Mouse (Mus musculus): ENCODE data around the gene Cryba1.

Cryba1 gene

GRCm38 (mm10) chr11:77719055-77719454, 6.0 kb downstream of the Cryba1 start:
- DNase-seq (ENCODE audit: low read depth), result no peak

GRCm38 (mm10) chr11:77713736-77714135, 11.3 kb downstream of the Cryba1 start:
- DNase-seq (ENCODE audit: low read depth), result no peak

GRCm38 (mm10) chr11:77709039-77709438, 16.0 kb downstream of the Cryba1 start:
- DNase-seq (ENCODE audit: low read depth), result no peak

GRCm38 (mm10) chr11:77705920-77706319, 19.2 kb downstream of the Cryba1 start:
- DNase-seq (ENCODE audit: low read depth), result no peak

GRCm38 (mm10) chr11:77697232-77697631, 27.9 kb downstream of the Cryba1 start:
- DNase-seq (ENCODE audit: low read depth), result no peak

GRCm38 (mm10) chr11:77693026-77693425, 32.1 kb downstream of the Cryba1 start:
- no peak for DNase-seq (ENCODE audit: low read depth)

GRCm38 (mm10) chr11:77687541-77688131, 37.4 kb downstream of the Cryba1 start:
- DNase-seq (ENCODE audit: low read depth), result peak; percentile 33

GRCm38 (mm10) chr11:77686841-77687540, 38.1 kb downstream of the Cryba1 start:
- DNase-seq (ENCODE audit: low read depth), result peak; percentile 48

GRCm38 (mm10) chr11:77686346-77686840, 38.7 kb downstream of the Cryba1 start:
- peak; percentile 43 for DNase-seq (ENCODE audit: low read depth)

GRCm38 (mm10) chr11:77685383-77686265, 39.5 kb downstream of the Cryba1 start, which contains the start of gene Nufip2:
Nufip2 (plus strand) TSS chr11:77686155.
- peak; percentile 98 for DNase-seq (ENCODE audit: low read depth)

- no peak for DNase-seq (ENCODE audit: low read depth)
These were observed 40.2 kb downstream of the Cryba1 start for GRCm38 (mm10) chr11:77684896-77685295.

GRCm38 (mm10) chr11:77680018-77680417, 45.1 kb downstream of the Cryba1 start:
- no peak for DNase-seq (ENCODE audit: low read depth)

GRCm38 (mm10) chr11:77673428-77673991, 51.6 kb downstream of the Cryba1 start:
- DNase-seq (ENCODE audit: low read depth), result no peak

- no peak for DNase-seq (ENCODE audit: low read depth)
These were observed 52.3 kb downstream of the Cryba1 start for GRCm38 (mm10) chr11:77672746-77673145.

Measured in c-Kit-positive CD71-positive TER-119-negative erythroid progenitor cells, embryonic 14.5 days (primary cell).